Mouse (Mus musculus) midbrain, postnatal 0 days (tissue): ENCODE measurements around the gene Gstm5. TPM values are rescaled to one million over a fixed set of nuclear protein-coding genes. Genes with fewer than 3 reads are reported as not detected.

ENCODE experiments used
- ATAC-seq: fragments of 200-750 bp; cut with Nextera tagmentation; 2 replicates; pipeline ENCODE4 v1.8.0; 2017; ENCODE audit warnings: moderate number of reproducible peaks, mild to moderate bottlenecking, moderate TSS enrichment, moderate library complexity; ENCODE audit not compliant: low FRiP score
- DNase-seq: peaks from one replicate; pipeline ENCODE4 v3.0.0-alpha.2; 2015; ENCODE audit warnings: low spot score
- H3K27ac ChIP-seq: fragments of 300-500 bp; sonication (generic); 2 replicates; pipeline ENCODE4 v1.5.1; 2014; ENCODE audit warnings: low read depth, mild to moderate bottlenecking, low read length, mixed read lengths
- H3K27me3 ChIP-seq: fragments of 300-500 bp; sonication (generic); 2 replicates; pipeline ENCODE4 v1.6.1; 2014; ENCODE audit warnings: low read length, control low read depth, mixed read lengths; ENCODE audit not compliant: insufficient read depth
- H3K36me3 ChIP-seq: fragments of 300-500 bp; sonication (generic); 2 replicates; pipeline ENCODE4 v1.6.1; 2014; ENCODE audit warnings: low read length, control low read depth, mixed read lengths; ENCODE audit not compliant: insufficient read depth
- H3K4me1 ChIP-seq: fragments of 300-500 bp; sonication (generic); 2 replicates; pipeline ENCODE4 v1.6.1; 2014; ENCODE audit warnings: mild to moderate bottlenecking, control low read depth, antibody characterized with exemption, low read length, mixed read lengths; ENCODE audit not compliant: insufficient read depth
- H3K4me2 ChIP-seq: fragments of 300-500 bp; sonication (generic); 2 replicates; pipeline ENCODE4 v1.6.1; 2014; ENCODE audit warnings: low read depth, mild to moderate bottlenecking, low read length, mixed read lengths; ENCODE audit not compliant: poor library complexity, severe bottlenecking
- H3K4me3 ChIP-seq: fragments of 300-500 bp; sonication (generic); 2 replicates; pipeline ENCODE4 v1.5.1; 2014; ENCODE audit warnings: low read depth, mild to moderate bottlenecking, low read length, moderate library complexity
- H3K9ac ChIP-seq: fragments of 300-500 bp; sonication (generic); replicated peaks from 2 replicates; pipeline ENCODE4 v1.6.1; 2014; ENCODE audit warnings: mild to moderate bottlenecking, low read length, moderate library complexity, mixed read lengths; ENCODE audit not compliant: poor library complexity, severe bottlenecking
- H3K9me3 ChIP-seq: fragments of 300-500 bp; sonication (generic); 2 replicates; pipeline ENCODE4 v1.6.1; 2016; ENCODE audit warnings: low read length, control low read depth
- CTCF ChIP-seq: IDR thresholded peaks from 2 replicates; pipeline ENCODE4 v1.5.1; 2016; ENCODE audit warnings: antibody characterized with exemption, mild to moderate bottlenecking
- WGBS: fragments of 180-500 bp; shearing (Covaris S2); extraction: QIAGEN DNeasy Blood & Tissue Kit; methylation state at CpG from one replicate; pipeline ENCODE4 v1.1.7; 2014; 5-methylcytosine and 5-hydroxymethylcytosine counted together
- polyA plus RNA-seq: library from polyadenylated mRNA; unstranded; fragments of >200 nt; fragmentation: Nextera tagmentation; extraction: Ambion mirVana; gene quantifications from 2 replicates; pipeline ENCODE4 v1.2.1, GENCODE M21; 2015
- total RNA-seq: library from RNA; depleted of rRNA; stranded (reverse); fragments of >200 nt; gene quantifications from 2 replicates; pipeline ENCODE4 v1.2.3, GENCODE M21; 2014

Gene Gstm5
- total and polyA plus RNA-seq, 2 experiments from 2014 or later, result 166 to 316 TPM

DNA sequence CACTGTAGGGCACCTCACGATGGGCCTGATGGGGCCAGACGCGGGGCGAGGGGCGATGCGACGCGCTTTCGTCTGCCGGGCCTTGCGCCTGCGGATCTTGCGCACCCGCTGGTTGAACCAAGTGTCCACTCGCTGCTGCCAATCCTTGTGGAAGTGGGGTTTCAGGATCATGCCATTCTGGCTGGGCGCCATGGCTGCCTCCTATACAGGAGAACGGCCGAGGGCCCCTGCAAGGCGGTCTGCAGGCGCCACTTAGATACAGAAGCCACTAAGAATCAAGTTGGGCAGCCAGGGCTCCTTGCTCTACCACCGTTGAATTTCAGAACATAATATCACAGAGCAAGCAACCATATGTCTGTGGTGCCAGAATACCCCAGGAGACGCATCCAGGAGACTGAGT, 27.2 kb upstream of the Gstm5 start:
- Histone ChIP-seq H3K27me3 (no peaks in the 10 kb centered on the region), H3K4me1 (0 out of 2 replicates have a peak, but pooled peaks cover 5% of the 10 kb centered on the region), H3K27ac (no peak overlapping the region), H3K9ac (no peak overlapping the region), H3K36me3 (no peaks in the 10 kb centered on the region), H3K4me2 (no peak overlapping the region), H3K4me3 (no peak overlapping the region), H3K9me3 (no peaks in the 10 kb centered on the region)
- DNase-seq, result no peak
- WGBS, result 93% methylated on average over 22 of the region's 22 CpGs
- no peak for ATAC-seq
- no peak for TF ChIP-seq CTCF

DNA sequence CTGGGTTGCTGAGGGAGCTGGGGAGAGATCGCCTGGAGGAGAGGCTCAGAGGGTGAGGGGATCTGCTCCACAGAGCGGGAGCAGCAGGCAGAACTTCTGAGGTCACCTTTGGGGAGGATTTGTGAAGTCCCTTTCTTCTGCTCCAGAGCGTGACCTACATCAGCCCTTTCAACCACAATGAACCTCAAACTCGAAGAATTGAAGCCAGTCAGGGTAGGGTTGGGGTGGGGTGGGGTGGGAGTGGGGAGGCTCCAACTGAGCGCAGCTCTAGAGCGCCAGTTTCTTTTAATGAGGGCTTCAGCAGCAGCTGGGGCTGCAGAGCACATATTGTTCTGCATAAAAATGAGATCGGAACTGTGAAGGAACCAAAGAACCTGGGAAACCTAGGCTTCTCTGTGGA, 26.5 kb upstream of the Gstm5 start:
- H3K27ac ChIP-seq, result no peak overlapping the region
- H3K36me3 ChIP-seq, result no peaks in the 10 kb centered on the region
- no peaks in the 10 kb centered on the region for H3K27me3 ChIP-seq
- no peaks in the 10 kb centered on the region for H3K9me3 ChIP-seq
- no peak for TF ChIP-seq CTCF
- H3K4me1 ChIP-seq, result 0 out of 2 replicates have a peak, but pooled peaks cover 5% of the 10 kb centered on the region
- DNase-seq (peak; percentile 33), ATAC-seq (peak; percentile 41)
- 4% methylated on average over 7 of the region's 7 CpGs for WGBS
- no peak overlapping the region for H3K4me3 ChIP-seq
- H3K4me2 ChIP-seq, result no peak overlapping the region
- no peak overlapping the region for H3K9ac ChIP-seq

DNA sequence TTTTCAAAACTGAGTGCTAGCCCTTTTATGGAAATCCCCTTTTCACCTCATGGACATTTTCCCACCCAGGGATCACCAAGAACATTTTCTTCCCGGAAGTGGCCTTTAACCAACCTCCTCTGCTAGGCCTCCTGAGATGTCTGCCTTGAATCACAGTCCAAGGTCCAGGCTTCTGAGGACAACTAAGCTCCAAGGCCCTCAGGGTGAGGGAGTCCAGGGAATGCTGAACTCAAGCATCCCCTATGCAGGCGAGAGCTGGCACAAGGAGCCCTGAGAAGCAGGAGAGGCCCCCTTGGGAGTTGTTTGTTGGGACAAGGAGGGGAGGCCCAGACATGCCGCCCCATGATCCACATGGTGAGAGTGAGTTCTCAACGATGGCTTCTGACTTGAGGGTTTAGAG, 25.7 kb upstream of the Gstm5 start:
- no peak overlapping the region for H3K9ac ChIP-seq
- H3K4me1 ChIP-seq, result 0 out of 2 replicates have a peak, but pooled peaks cover 5% of the 10 kb centered on the region
- no peaks in the 10 kb centered on the region for H3K27me3 ChIP-seq
- ATAC-seq, result no peak
- H3K36me3 ChIP-seq, result no peaks in the 10 kb centered on the region
- no peak for TF ChIP-seq CTCF
- no peak overlapping the region for H3K27ac ChIP-seq
- H3K9me3 ChIP-seq, result no peaks in the 10 kb centered on the region
- no peak overlapping the region for H3K4me3 ChIP-seq
- no peak for DNase-seq
- no peak overlapping the region for H3K4me2 ChIP-seq
- 73% methylated on average over 4 of the region's 4 CpGs for WGBS

DNA sequence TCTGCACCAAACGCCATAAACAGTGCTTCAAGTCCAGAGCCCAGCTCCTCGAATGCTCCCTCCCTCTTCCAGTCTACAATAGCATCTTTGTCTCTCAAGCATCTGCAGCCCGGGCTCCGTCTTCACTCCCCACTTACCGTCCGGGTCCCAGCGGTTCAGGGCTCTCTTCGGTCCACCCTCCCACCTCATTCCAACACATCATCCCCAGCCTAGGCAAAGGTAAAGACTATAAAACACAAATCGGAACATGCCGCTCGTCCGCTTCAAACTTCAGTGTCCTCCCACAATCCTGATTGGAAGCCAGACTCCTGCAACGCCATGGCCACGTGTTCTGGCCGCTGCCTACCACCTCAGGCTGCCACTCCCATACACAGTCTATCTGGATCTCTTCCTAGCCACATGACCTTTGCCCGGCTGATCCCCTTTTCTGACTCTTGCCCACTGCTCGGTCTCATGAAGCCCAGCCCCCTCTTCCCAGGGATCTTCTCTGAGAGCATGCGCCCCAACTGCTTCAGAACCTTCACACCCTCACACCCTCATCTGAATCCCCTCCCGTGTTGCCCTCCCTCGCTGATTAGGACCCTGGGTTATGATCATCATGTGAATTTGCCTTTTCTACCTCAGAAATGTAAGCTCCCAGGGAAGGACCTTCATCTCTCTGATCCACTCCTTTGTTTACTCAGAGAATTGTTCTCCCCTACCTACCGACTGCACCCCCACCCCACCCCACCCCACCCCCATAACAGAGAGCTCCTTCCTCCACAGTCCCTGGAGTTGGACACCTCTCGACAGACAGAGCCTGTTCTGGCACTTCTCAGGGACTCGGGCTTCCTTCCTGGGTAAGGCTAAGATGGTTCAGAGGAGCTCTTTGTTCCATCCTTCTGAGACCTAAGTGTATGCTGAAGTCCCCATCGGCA, 22.0 kb upstream of the Gstm5 start:
- Histone ChIP-seq H3K9ac (no peak overlapping the region), H3K4me1 (0 out of 2 replicates have a peak, but pooled peaks cover 5% of the 10 kb centered on the region), H3K9me3 (no peaks in the 10 kb centered on the region), H3K27me3 (no peaks in the 10 kb centered on the region), H3K4me3 (no peak overlapping the region), H3K4me2 (no peak overlapping the region), H3K36me3 (no peaks in the 10 kb centered on the region), H3K27ac (no peak overlapping the region)
- 78% methylated on average over 24 of the region's 24 CpGs for WGBS
- DNase-seq (no peak), ATAC-seq (no peak)
- no peak for TF ChIP-seq CTCF

DNA sequence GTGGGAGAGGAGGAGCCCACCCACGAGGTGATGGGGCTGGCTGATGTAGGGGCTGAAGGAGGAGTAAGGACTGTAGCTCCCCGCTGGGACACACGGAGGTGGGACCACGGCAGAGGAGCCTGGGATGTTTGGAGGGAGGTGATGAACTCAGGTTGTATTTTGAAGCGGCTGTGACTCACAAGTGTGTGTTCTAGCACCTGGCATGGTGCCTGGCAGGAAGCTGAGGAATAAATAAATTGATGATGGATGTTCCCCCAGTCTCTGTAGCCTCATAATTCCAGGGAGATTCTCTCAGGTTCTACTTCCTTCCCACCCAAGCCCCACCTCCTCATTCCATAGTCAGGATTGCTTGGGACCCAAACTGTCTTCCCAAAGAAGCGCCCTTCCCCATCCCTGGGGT, 20.4 kb upstream of the Gstm5 start:
- Histone ChIP-seq H3K4me2 (no peak overlapping the region), H3K9ac (no peak overlapping the region), H3K4me1 (no peaks in the 10 kb centered on the region), H3K27ac (no peak overlapping the region), H3K36me3 (no peaks in the 10 kb centered on the region), H3K27me3 (no peaks in the 10 kb centered on the region), H3K9me3 (no peaks in the 10 kb centered on the region), H3K4me3 (no peak overlapping the region)
- DNase-seq (no peak), ATAC-seq (no peak)
- 71% methylated on average over 6 of the region's 6 CpGs for WGBS
- no peak for TF ChIP-seq CTCF

DNA sequence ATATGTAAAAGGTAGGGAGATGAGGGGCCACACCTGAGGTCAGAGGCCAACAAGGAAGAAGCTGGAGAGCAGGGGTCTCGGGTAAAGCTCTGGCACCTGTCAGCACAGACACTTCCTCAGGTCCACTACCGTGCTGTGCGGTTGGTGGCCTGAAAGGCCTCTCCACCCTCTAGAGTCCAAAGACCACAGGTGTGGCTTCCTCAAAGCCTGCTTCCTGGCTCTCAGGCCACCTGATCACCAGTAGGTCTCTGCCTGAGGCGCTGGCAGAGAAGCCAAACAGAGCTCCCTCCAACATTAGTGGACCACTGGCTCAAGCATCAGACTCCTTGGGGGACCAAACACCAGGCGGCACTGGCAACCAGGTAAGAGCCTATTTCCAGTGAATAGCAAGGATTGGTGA, 18.6 kb upstream of the Gstm5 start, which contains the start of gene Eps8l3:
Gene Eps8l3, plus strand, starts transcription at position 225 of the 400 bp plus-strand sequence.
- no peaks in the 10 kb centered on the region for H3K4me1 ChIP-seq
- no peak for DNase-seq
- H3K36me3 ChIP-seq, result no peaks in the 10 kb centered on the region
- H3K4me3 ChIP-seq, result no peak within 1 kb of the TSS
- H3K9ac ChIP-seq, result no peak within 1 kb of the TSS
- no peak within 1 kb of the TSS for H3K27ac ChIP-seq
- H3K9me3 ChIP-seq, result no peaks in the 10 kb centered on the region
- H3K4me2 ChIP-seq, result no peak within 1 kb of the TSS
- TF ChIP-seq CTCF, result no peak
- 87% methylated on average over 5 of the region's 5 CpGs for WGBS
- no peaks in the 10 kb centered on the region for H3K27me3 ChIP-seq
- ATAC-seq, result no peak
